Mouse (Mus musculus) spleen, postnatal 10 days (tissue): ENCODE data around the gene Snrpe.
A peak's percentile ranks its signal among the peaks of the same experiment; 100 is the strongest.

Source experiments
- DNase-seq, 2 experiments: peaks; one replicate each; pipeline ENCODE4 v3.0.0; 2021 to 2022; ENCODE audit warnings: low spot score in 2 of 2

The Snrpe gene

GRCm38 (mm10) chr1:133609771-133610502 lies at the start of gene Snrpe:
TSS of gene Snrpe (minus strand) at chr1:133610291.
- peak; percentile 94 to 98 for DNase-seq

GRCm38 (mm10) chr1:133658878-133659277 lies 48.8 kb upstream of the Snrpe start:
- DNase-seq, result no peak

GRCm38 (mm10) chr1:133656811-133657210 lies 46.7 kb upstream of the Snrpe start:
- no peak for DNase-seq

GRCm38 (mm10) chr1:133653033-133653432 lies 42.9 kb upstream of the Snrpe start:
- DNase-seq, result no peak

- DNase-seq, result no peak
Measured at GRCm38 (mm10) chr1:133650288-133651055, 40.4 kb upstream of the Snrpe start.

- DNase-seq, result no peak
Measured at GRCm38 (mm10) chr1:133645652-133646051, 35.6 kb upstream of the Snrpe start.

- no peak for DNase-seq
Measured at GRCm38 (mm10) chr1:133641163-133641562, 31.1 kb upstream of the Snrpe start.

- DNase-seq, result no peak
Measured at GRCm38 (mm10) chr1:133638517-133638916, 28.4 kb upstream of the Snrpe start.

GRCm38 (mm10) chr1:133632168-133632567 lies 22.1 kb upstream of the Snrpe start:
- DNase-seq, result no peak

GRCm38 (mm10) chr1:133625052-133625451 lies 15.0 kb upstream of the Snrpe start:
- DNase-seq, result no peak

GRCm38 (mm10) chr1:133618311-133618710 lies 8.2 kb upstream of the Snrpe start:
- DNase-seq, result no peak

GRCm38 (mm10) chr1:133617908-133618307 lies 7.8 kb upstream of the Snrpe start:
- DNase-seq, result no peak

- DNase-seq, result peak in 1 of 2 experiments; percentile 37
Measured at GRCm38 (mm10) chr1:133613817-133614216, 3.7 kb upstream of the Snrpe start.

GRCm38 (mm10) chr1:133611436-133611835 lies 1.3 kb upstream of the Snrpe start:
- no peak for DNase-seq

GRCm38 (mm10) chr1:133610601-133611000 lies 510 bp upstream of the Snrpe start:
- no peak for DNase-seq

GRCm38 (mm10) chr1:133603174-133603573 lies 6.9 kb downstream of the Snrpe start:
- no peak for DNase-seq

- DNase-seq, result no peak
Measured at GRCm38 (mm10) chr1:133596298-133597007, 13.6 kb downstream of the Snrpe start.

- DNase-seq, result no peak
Measured at GRCm38 (mm10) chr1:133585995-133586537, 24.0 kb downstream of the Snrpe start.

GRCm38 (mm10) chr1:133571293-133571692 lies 38.8 kb downstream of the Snrpe start:
- no peak for DNase-seq
